Mouse (Mus musculus) liver, postnatal 0 days (tissue): Measurements from ENCODE around the gene Epn2.
"Not testable (repeated sequence)": the region's sequence is repeated elsewhere in the genome, so short reads cannot be mapped to it uniquely, and the experiment has no call there.

ENCODE experiments used
- CTCF ChIP-seq: sonication (generic); IDR thresholded peaks from 2 replicates; pipeline ENCODE4 v1.5.1; 2016; ENCODE audit warnings: antibody characterized with exemption, low read depth
- EP300 ChIP-seq: IDR thresholded peaks from 2 replicates; pipeline ENCODE4 v1.6.1; 2016; ENCODE audit warnings: antibody characterized with exemption, low read depth, mild to moderate bottlenecking

- TF ChIP-seq CTCF, EP300: not testable (repeated sequence)
Observed at GRCm38 (mm10) chr11:61582808-61583207, 3.3 kb upstream of the Epn2 start.
